Mouse (Mus musculus): Measurements from ENCODE around the gene Maco1. TPM values are rescaled to one million over a fixed set of nuclear protein-coding genes. Genes with fewer than 3 reads are reported as not detected.

Maco1 gene
- total RNA-seq, 1 experiment, result 56.1 TPM

- in situ Hi-C loops (cut with MboI; ENCODE audit: low sequenced_read_pairs in 2 of 2, unreplicated experiment in 2 of 2), result no loop called here
- H3K27ac ChIP-seq (ENCODE audit: insufficient read depth, low read depth, low read length, poor library complexity, severe bottlenecking), result peak overlapping the region; percentile 72
- no peak for DNase-seq (ENCODE audit: low read depth, low spot score)
- peaks cover 3% of the 10 kb centered on the region; the same call in 1 of the 2 replicates for H3K36me3 ChIP-seq (ENCODE audit: control insufficient read depth, insufficient read depth, low read length, poor library complexity, severe bottlenecking)
- no peaks in the 10 kb centered on the region for H3K9me3 ChIP-seq (ENCODE audit: control insufficient read depth, insufficient read depth, low read depth, low read length)
- H3K4me3 ChIP-seq (ENCODE audit: insufficient read depth in 1 of 2, low read depth in 1 of 2, low read length in 2 of 2, poor library complexity in 1 of 2, severe bottlenecking in 1 of 2), result peak overlapping the region; percentile 86 to 90
- H3K4me1 ChIP-seq (ENCODE audit: control insufficient read depth in 2 of 2, insufficient read depth in 2 of 2, low read length in 2 of 2, poor library complexity in 1 of 2), result peaks cover 11 to 24% of the 10 kb centered on the region in 2 experiments
- peak overlapping the region; percentile 83 for H3K9ac ChIP-seq (ENCODE audit: insufficient read depth, low read depth, low read length, poor library complexity, severe bottlenecking)
- TF ChIP-seq HCFC1 (IDR thresholded peaks at IDR 0.05; ENCODE audit: borderline replicate concordance, insufficient read depth, low read length) (no peak), ZC3H11A (IDR thresholded peaks at IDR 0.05; ENCODE audit: borderline replicate concordance, low read depth, low read length) (no peak), MAFK (IDR thresholded peaks at IDR 0.05; ENCODE audit: insufficient read depth, low read depth, low read length) (no peak)
Measured at GRCm38 (mm10) chr4:134852438-134853255, 498 bp downstream of the Maco1 start.

- H3K27ac ChIP-seq (ENCODE audit: insufficient read depth, low read depth, low read length, poor library complexity, severe bottlenecking), result no peak overlapping the region
- no peak for DNase-seq (ENCODE audit: low read depth, low spot score)
Measured at GRCm38 (mm10) chr4:134851876-134852275, 1.3 kb downstream of the Maco1 start.

GRCm38 (mm10) chr4:134851236-134851635, 1.9 kb downstream of the Maco1 start:
- Histone ChIP-seq H3K27ac (ENCODE audit: insufficient read depth, low read depth, low read length, poor library complexity, severe bottlenecking) (no peak overlapping the region), H3K4me1 (ENCODE audit: control insufficient read depth in 2 of 2, insufficient read depth in 2 of 2, low read length in 2 of 2, poor library complexity in 1 of 2) (peaks cover 9 to 20% of the 10 kb centered on the region in 2 experiments), H3K9ac (ENCODE audit: insufficient read depth, low read depth, low read length, poor library complexity, severe bottlenecking) (no peak overlapping the region), H3K9me3 (ENCODE audit: control insufficient read depth, insufficient read depth, low read depth, low read length) (no peaks in the 10 kb centered on the region), H3K36me3 (ENCODE audit: control insufficient read depth, insufficient read depth, low read length, poor library complexity, severe bottlenecking) (peaks cover 3% of the 10 kb centered on the region; the same call in 1 of the 2 replicates), H3K4me3 (ENCODE audit: insufficient read depth in 1 of 2, low read depth in 1 of 2, low read length in 2 of 2, poor library complexity in 1 of 2, severe bottlenecking in 1 of 2) (no peak overlapping the region; a peak in 1 of 4 replicates)
- in situ Hi-C loops (cut with MboI; ENCODE audit: low sequenced_read_pairs in 2 of 2, unreplicated experiment in 2 of 2), result no loop called here
- DNase-seq (ENCODE audit: low read depth, low spot score), result no peak
- no peak for TF ChIP-seq HCFC1 (IDR thresholded peaks at IDR 0.05; ENCODE audit: borderline replicate concordance, insufficient read depth, low read length)
- no peak for TF ChIP-seq ZNF384 (IDR thresholded peaks at IDR 0.05; ENCODE audit: low read depth, low read length)
- no peak for TF ChIP-seq MAFK (IDR thresholded peaks at IDR 0.05; ENCODE audit: insufficient read depth, low read depth, low read length)
- TF ChIP-seq CHD2 (IDR thresholded peaks at IDR 0.05; ENCODE audit: low read depth, low read length), result no peak
- no peak for TF ChIP-seq ZC3H11A (IDR thresholded peaks at IDR 0.05; ENCODE audit: borderline replicate concordance, low read depth, low read length)

More at GRCm38 (mm10) chr4:134851876-134852275, 1.3 kb downstream of the Maco1 start:
- TF ChIP-seq ZNF384 (IDR thresholded peaks at IDR 0.05; ENCODE audit: low read depth, low read length) (no peak), ZC3H11A (IDR thresholded peaks at IDR 0.05; ENCODE audit: borderline replicate concordance, low read depth, low read length) (no peak), CHD2 (IDR thresholded peaks at IDR 0.05; ENCODE audit: low read depth, low read length) (no peak), MAFK (IDR thresholded peaks at IDR 0.05; ENCODE audit: insufficient read depth, low read depth, low read length) (no peak), HCFC1 (IDR thresholded peaks at IDR 0.05; ENCODE audit: borderline replicate concordance, insufficient read depth, low read length) (no peak)
- in situ Hi-C loops (cut with MboI; ENCODE audit: low sequenced_read_pairs in 2 of 2, unreplicated experiment in 2 of 2), result no loop called here
- peak overlapping the region; percentile 86 to 90 for H3K4me3 ChIP-seq (ENCODE audit: insufficient read depth in 1 of 2, low read depth in 1 of 2, low read length in 2 of 2, poor library complexity in 1 of 2, severe bottlenecking in 1 of 2)
- peaks cover 3% of the 10 kb centered on the region; the same call in 1 of the 2 replicates for H3K36me3 ChIP-seq (ENCODE audit: control insufficient read depth, insufficient read depth, low read length, poor library complexity, severe bottlenecking)
- peak overlapping the region; percentile 83; the same call in 1 of the 2 replicates for H3K9ac ChIP-seq (ENCODE audit: insufficient read depth, low read depth, low read length, poor library complexity, severe bottlenecking)
- no peaks in the 10 kb centered on the region for H3K9me3 ChIP-seq (ENCODE audit: control insufficient read depth, insufficient read depth, low read depth, low read length)
- H3K4me1 ChIP-seq (ENCODE audit: control insufficient read depth in 2 of 2, insufficient read depth in 2 of 2, low read length in 2 of 2, poor library complexity in 1 of 2), result peaks cover 11 to 21% of the 10 kb centered on the region in 2 experiments

- in situ Hi-C loops (cut with MboI; ENCODE audit: low sequenced_read_pairs in 2 of 2, unreplicated experiment in 2 of 2), result no loop called here
- peaks cover 7 to 15% of the 10 kb centered on the region in 2 experiments; a peak in 3 of 4 replicates for H3K4me1 ChIP-seq (ENCODE audit: control insufficient read depth in 2 of 2, insufficient read depth in 2 of 2, low read length in 2 of 2, poor library complexity in 1 of 2)
- H3K36me3 ChIP-seq (ENCODE audit: control insufficient read depth, insufficient read depth, low read length, poor library complexity, severe bottlenecking), result peaks cover 3% of the 10 kb centered on the region; the same call in 1 of the 2 replicates
- DNase-seq (ENCODE audit: low read depth, low spot score), result no peak
- H3K9me3 ChIP-seq (ENCODE audit: control insufficient read depth, insufficient read depth, low read depth, low read length), result no peaks in the 10 kb centered on the region
- no peak overlapping the region for H3K9ac ChIP-seq (ENCODE audit: insufficient read depth, low read depth, low read length, poor library complexity, severe bottlenecking)
- TF ChIP-seq HCFC1 (IDR thresholded peaks at IDR 0.05; ENCODE audit: borderline replicate concordance, insufficient read depth, low read length), result no peak
- H3K4me3 ChIP-seq (ENCODE audit: insufficient read depth in 1 of 2, low read depth in 1 of 2, low read length in 2 of 2, poor library complexity in 1 of 2, severe bottlenecking in 1 of 2), result no peak overlapping the region
- H3K27ac ChIP-seq (ENCODE audit: insufficient read depth, low read depth, low read length, poor library complexity, severe bottlenecking), result no peak overlapping the region
Measured at GRCm38 (mm10) chr4:134850551-134850950, 2.6 kb downstream of the Maco1 start.
